Mouse (Mus musculus): ENCODE data around the gene Pla2g3. TPM values are rescaled to one million over a fixed set of nuclear protein-coding genes. Genes with fewer than 3 reads are reported as not detected.

Pla2g3 gene
- polyA plus RNA-seq, 1 experiment from 2014 or later: 0.45 TPM

GRCm38 (mm10) chr11:3536082-3536481, 48.0 kb downstream of the Pla2g3 start:
- H3K4me2 ChIP-seq (replicated peaks): peak overlapping the region; percentile 90
- H3K4me1 ChIP-seq (replicated peaks): peaks cover 30% of the 10 kb centered on the region
- no peaks in the 10 kb centered on the region for H3K9me3 ChIP-seq
- H3K36me3 ChIP-seq: peaks cover 13% of the 10 kb centered on the region
- 35% methylated on average over 5 of the region's 5 CpGs for WGBS
- H3K9ac ChIP-seq: peak overlapping the region; percentile 63
- no peaks in the 10 kb centered on the region for H3K27me3 ChIP-seq (replicated peaks)
- H3K4me3 ChIP-seq (replicated peaks): peak overlapping the region; percentile 50
- peak overlapping the region; percentile 96 for H3K27ac ChIP-seq
- ATAC-seq: no peak

GRCm38 (mm10) chr11:3536745-3537333, 48.8 kb downstream of the Pla2g3 start:
- Histone ChIP-seq H3K27ac (no peak overlapping the region), H3K27me3 (replicated peaks) (no peaks in the 10 kb centered on the region), H3K9me3 (no peaks in the 10 kb centered on the region), H3K4me2 (replicated peaks) (peak overlapping the region; percentile 90), H3K4me3 (replicated peaks) (0 out of 2 replicates have a peak overlapping the region, but pooled peaks have one; percentile 50), H3K36me3 (peaks cover 5% of the 10 kb centered on the region; the same call in 1 of the 2 replicates), H3K4me1 (replicated peaks) (peaks cover 30% of the 10 kb centered on the region), H3K9ac (no peak overlapping the region)
- WGBS: 94% methylated on average over 5 of the region's 5 CpGs
- no peak for ATAC-seq

- peaks cover 5% of the 10 kb centered on the region; the same call in 1 of the 2 replicates for H3K36me3 ChIP-seq
- H3K4me2 ChIP-seq (replicated peaks): peak overlapping the region; percentile 90
- 86% methylated on average over 3 of the region's 3 CpGs for WGBS
- H3K4me3 ChIP-seq (replicated peaks): peak overlapping the region; percentile 40
- no peak for ATAC-seq
- H3K27me3 ChIP-seq (replicated peaks): no peaks in the 10 kb centered on the region
- H3K9me3 ChIP-seq: no peaks in the 10 kb centered on the region
- H3K4me1 ChIP-seq (replicated peaks): peaks cover 33% of the 10 kb centered on the region
- H3K27ac ChIP-seq: no peak overlapping the region
- H3K9ac ChIP-seq: peak overlapping the region; percentile 28; the same call in 1 of the 2 replicates
These were observed 49.6 kb downstream of the Pla2g3 start for GRCm38 (mm10) chr11:3537711-3538110.

- 57% methylated on average over 4 of the region's 4 CpGs for WGBS
- Histone ChIP-seq H3K36me3 (peaks cover 3% of the 10 kb centered on the region; the same call in 1 of the 2 replicates), H3K4me3 (replicated peaks) (peak overlapping the region; percentile 40), H3K27me3 (replicated peaks) (no peaks in the 10 kb centered on the region), H3K4me1 (replicated peaks) (peaks cover 33% of the 10 kb centered on the region), H3K9me3 (no peaks in the 10 kb centered on the region), H3K4me2 (replicated peaks) (peak overlapping the region; percentile 90), H3K9ac (peak overlapping the region; percentile 28), H3K27ac (no peak overlapping the region)
- ATAC-seq: no peak
These were observed 50.3 kb downstream of the Pla2g3 start for GRCm38 (mm10) chr11:3538341-3538740.

GRCm38 (mm10) chr11:3539111-3539825, 51.2 kb downstream of the Pla2g3 start:
- 3% methylated on average over 33 of the region's 33 CpGs for WGBS
- Histone ChIP-seq H3K4me3 (replicated peaks) (peak overlapping the region; percentile 40), H3K27ac (no peak overlapping the region), H3K36me3 (no peaks in the 10 kb centered on the region; the same call in 1 of the 2 replicates), H3K9ac (peak overlapping the region; percentile 45), H3K27me3 (replicated peaks) (no peaks in the 10 kb centered on the region), H3K9me3 (no peaks in the 10 kb centered on the region), H3K4me2 (replicated peaks) (peak overlapping the region; percentile 90), H3K4me1 (replicated peaks) (peaks cover 33% of the 10 kb centered on the region)
- ATAC-seq: peak; percentile 92

GRCm38 (mm10) chr11:3539826-3540196, 51.7 kb downstream of the Pla2g3 start:
- H3K27me3 ChIP-seq (replicated peaks): no peaks in the 10 kb centered on the region
- H3K9ac ChIP-seq: no peak overlapping the region; the same call in 1 of the 2 replicates
- peaks cover 33% of the 10 kb centered on the region for H3K4me1 ChIP-seq (replicated peaks)
- H3K9me3 ChIP-seq: no peaks in the 10 kb centered on the region
- H3K4me3 ChIP-seq (replicated peaks): peak overlapping the region; percentile 40
- ATAC-seq: no peak
- WGBS: 74% methylated on average over 4 of the region's 4 CpGs
- H3K27ac ChIP-seq: no peak overlapping the region
- peak overlapping the region; percentile 75 for H3K4me2 ChIP-seq (replicated peaks)
- H3K36me3 ChIP-seq: no peaks in the 10 kb centered on the region; the same call in 1 of the 2 replicates

GRCm38 (mm10) chr11:3540451-3541085, 52.5 kb downstream of the Pla2g3 start, which contains the start of gene Smtn:
TSS of gene Smtn (minus strand) at chr11:3540612.
- H3K27me3 ChIP-seq (replicated peaks): no peaks in the 10 kb centered on the region
- ATAC-seq: no peak
- no peaks in the 10 kb centered on the region for H3K9me3 ChIP-seq
- H3K4me1 ChIP-seq (replicated peaks): peaks cover 27% of the 10 kb centered on the region
- peak within 1 kb of the TSS; percentile 40 for H3K4me3 ChIP-seq (replicated peaks)
- H3K36me3 ChIP-seq: no peaks in the 10 kb centered on the region; the same call in 1 of the 2 replicates
- no peak within 1 kb of the TSS for H3K27ac ChIP-seq
- peak within 1 kb of the TSS; percentile 75 for H3K4me2 ChIP-seq (replicated peaks)
- 92% methylated on average over 23 of the region's 23 CpGs for WGBS
- H3K9ac ChIP-seq: peak within 1 kb of the TSS; percentile 45

- Histone ChIP-seq H3K27ac (no peak overlapping the region), H3K27me3 (replicated peaks) (no peaks in the 10 kb centered on the region), H3K9me3 (no peaks in the 10 kb centered on the region), H3K4me1 (replicated peaks) (peaks cover 20% of the 10 kb centered on the region), H3K9ac (no peak overlapping the region; the same call in 1 of the 2 replicates), H3K4me2 (replicated peaks) (no peak overlapping the region), H3K4me3 (replicated peaks) (no peak overlapping the region), H3K36me3 (no peaks in the 10 kb centered on the region; the same call in 1 of the 2 replicates)
- WGBS: 69% methylated on average over 3 of the region's 3 CpGs
- no peak for ATAC-seq
These were observed 53.8 kb downstream of the Pla2g3 start for GRCm38 (mm10) chr11:3541932-3542331.

GRCm38 (mm10) chr11:3543001-3543400, 54.9 kb downstream of the Pla2g3 start:
- H3K4me1 ChIP-seq (replicated peaks): peaks cover 9% of the 10 kb centered on the region
- H3K36me3 ChIP-seq: no peaks in the 10 kb centered on the region
- 43% methylated on average over 5 of the region's 5 CpGs for WGBS
- no peak overlapping the region for H3K27ac ChIP-seq
- no peak for ATAC-seq
- H3K4me2 ChIP-seq (replicated peaks): no peak overlapping the region
- H3K4me3 ChIP-seq (replicated peaks): no peak overlapping the region
- no peaks in the 10 kb centered on the region for H3K9me3 ChIP-seq
- no peak overlapping the region for H3K9ac ChIP-seq
- H3K27me3 ChIP-seq (replicated peaks): no peaks in the 10 kb centered on the region

GRCm38 (mm10) chr11:3544409-3544808, 56.3 kb downstream of the Pla2g3 start:
- no peak overlapping the region for H3K27ac ChIP-seq
- no peaks in the 10 kb centered on the region for H3K36me3 ChIP-seq
- no peak overlapping the region for H3K9ac ChIP-seq
- WGBS: 95% methylated on average over 5 of the region's 5 CpGs
- no peak overlapping the region for H3K4me3 ChIP-seq (replicated peaks)
- no peaks in the 10 kb centered on the region for H3K27me3 ChIP-seq (replicated peaks)
- H3K4me1 ChIP-seq (replicated peaks): peaks cover 9% of the 10 kb centered on the region
- no peak for ATAC-seq
- H3K9me3 ChIP-seq: no peaks in the 10 kb centered on the region
- no peak overlapping the region for H3K4me2 ChIP-seq (replicated peaks)

- Histone ChIP-seq H3K27ac (no peak overlapping the region), H3K4me3 (replicated peaks) (no peak overlapping the region), H3K27me3 (replicated peaks) (no peaks in the 10 kb centered on the region), H3K4me2 (replicated peaks) (no peak overlapping the region), H3K9ac (no peak overlapping the region), H3K9me3 (no peaks in the 10 kb centered on the region), H3K4me1 (replicated peaks) (peaks cover 9% of the 10 kb centered on the region), H3K36me3 (no peaks in the 10 kb centered on the region)
- no peak for ATAC-seq
- WGBS: 23% methylated on average over 9 of the region's 9 CpGs
These were observed 57.6 kb downstream of the Pla2g3 start for GRCm38 (mm10) chr11:3545531-3546241.

- Histone ChIP-seq H3K9me3 (no peaks in the 10 kb centered on the region), H3K36me3 (no peaks in the 10 kb centered on the region), H3K27ac (no peak overlapping the region), H3K27me3 (replicated peaks) (no peaks in the 10 kb centered on the region), H3K4me1 (replicated peaks) (peaks cover 9% of the 10 kb centered on the region), H3K9ac (no peak overlapping the region), H3K4me3 (replicated peaks) (no peak overlapping the region), H3K4me2 (replicated peaks) (no peak overlapping the region)
- WGBS: 20% methylated on average over 1 of the region's 1 CpGs
- ATAC-seq: no peak
These were observed 58.1 kb downstream of the Pla2g3 start for GRCm38 (mm10) chr11:3546242-3546562.
